Mouse (Mus musculus) gastrocnemius, postnatal 36 days (tissue): ENCODE results near the gene Mrps23. TPM values are rescaled to one million over a fixed set of nuclear protein-coding genes. Genes with fewer than 3 reads are reported as not detected.
"Not testable (repeated sequence)": the region's sequence is repeated elsewhere in the genome, so short reads cannot be mapped to it uniquely, and the experiment has no call there.

Experiments
- DNase-seq, 2 experiments: peaks; one replicate each; pipeline ENCODE4 v3.0.0; 2022
- intact Hi-C: fragments of 180-260 bp; cut with DNase I; formaldehyde crosslinking; loops from one replicate; pipeline ENCODE4 v1.15.1; 2025
- total RNA-seq, 2 experiments: library from RNA; stranded (reverse); gene quantifications; 2 replicates each; pipeline ENCODE4 v1.2.3; 2021

Mrps23 gene
- total RNA-seq, 2 experiments from 2014 or later, result 123 to 140 TPM

- DNase-seq, result no peak
- intact Hi-C loops, result no loop called here
These were observed 3.0 kb upstream of the Mrps23 start for GRCm38 (mm10) chr11:88201172-88201571.

- DNase-seq, result no peak
- intact Hi-C loops, result no loop called here
These were observed 2.1 kb upstream of the Mrps23 start for GRCm38 (mm10) chr11:88202077-88202476.

DNA sequence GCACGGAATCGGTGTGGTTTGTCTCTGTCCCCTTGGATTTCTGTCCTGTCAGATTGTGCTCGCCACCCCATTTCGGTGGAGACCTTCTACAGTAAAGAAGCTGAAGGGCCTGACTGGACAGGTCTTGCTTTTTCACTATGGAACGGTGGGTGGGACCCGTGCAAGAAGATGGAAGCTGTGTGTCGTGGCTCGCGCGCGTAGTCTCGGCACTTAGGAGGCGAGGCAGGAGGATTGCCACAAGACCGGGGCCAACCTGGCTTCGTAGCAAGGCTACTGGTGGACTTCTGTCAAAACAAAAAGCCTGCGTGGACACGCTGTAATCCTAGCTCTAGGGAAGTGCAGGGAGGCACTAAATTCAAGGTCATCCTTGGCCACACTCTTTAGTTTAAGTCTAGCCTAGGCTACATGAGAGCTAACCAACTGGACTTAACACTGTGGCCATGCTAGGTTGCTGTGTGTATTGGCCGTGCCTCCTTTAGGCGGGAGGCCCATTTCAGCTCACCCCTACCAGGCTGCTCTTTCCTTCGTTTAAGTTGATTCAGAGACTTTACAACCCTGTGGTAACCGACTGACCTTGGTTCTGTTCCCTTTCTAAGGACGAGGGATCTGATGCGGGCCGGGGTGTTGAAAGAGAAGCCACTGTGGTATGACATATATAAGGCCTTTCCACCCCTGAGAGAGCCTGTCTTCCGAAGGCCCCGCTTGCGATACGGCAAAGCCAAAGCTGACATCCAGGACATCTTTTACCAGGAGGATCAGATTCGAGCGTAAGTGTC is 593 bp downstream of the Mrps23 start:
- DNase-seq, result no peak
- intact Hi-C loops, result loop anchor here (5.0 kb wide), 1 partner anchor 222 kb away; no protein-coding TSS in a partner anchor

DNA sequence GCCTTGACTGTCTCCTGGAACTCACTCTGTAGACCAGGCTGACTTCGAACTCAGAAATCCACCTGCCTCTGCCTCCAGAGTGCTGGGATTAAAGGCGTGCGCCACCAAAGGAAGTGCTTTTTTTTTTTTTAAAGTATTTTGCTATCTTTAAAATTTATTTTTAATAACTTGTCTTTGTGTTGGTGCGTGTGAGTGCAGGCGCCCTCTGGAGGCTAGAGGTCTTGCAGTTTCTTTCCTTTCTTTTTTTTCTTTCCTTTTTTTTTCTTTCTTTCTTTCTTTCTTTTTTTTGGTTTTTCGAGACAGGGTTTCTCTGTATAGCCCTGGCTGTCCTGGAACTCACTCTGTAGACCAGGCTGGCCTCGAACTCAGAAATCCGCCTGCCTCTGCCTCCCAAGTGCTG is 2.4 kb downstream of the Mrps23 start:
- not testable (repeated sequence) for DNase-seq
- intact Hi-C loops, result loop anchor here (5.0 kb wide), 1 partner anchor 224 kb away; no protein-coding TSS in a partner anchor

GRCm38 (mm10) chr11:88207697-88208096 is 3.5 kb downstream of the Mrps23 start:
- intact Hi-C loops, result loop anchor here (5.0 kb wide), 1 partner anchor 225 kb away; no protein-coding TSS in a partner anchor
- no peak for DNase-seq

- DNase-seq, result no peak
- intact Hi-C loops, result no loop called here
These were observed 7.8 kb downstream of the Mrps23 start for GRCm38 (mm10) chr11:88211824-88212582.

DNA sequence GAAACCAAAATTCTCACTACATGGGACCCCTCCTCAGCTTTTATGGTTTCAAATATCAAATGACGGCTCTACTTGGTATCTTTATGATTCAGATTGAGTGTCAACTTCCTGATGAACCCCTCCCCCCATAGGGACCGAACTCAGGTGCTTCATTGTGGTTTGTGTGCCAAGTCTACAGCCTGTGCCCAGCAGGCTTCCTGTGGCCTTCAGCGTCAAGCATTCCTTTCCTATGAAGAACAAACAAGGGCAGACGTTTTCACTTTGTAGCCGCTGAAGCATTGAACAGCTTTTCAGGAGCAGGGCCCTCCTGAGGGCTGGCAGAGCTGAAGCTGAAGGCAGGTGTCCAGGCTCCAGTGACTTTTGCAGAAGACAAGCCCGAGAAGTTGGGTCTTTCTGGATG is 9.6 kb downstream of the Mrps23 start:
- no peak for DNase-seq
- intact Hi-C loops, result no loop called here

DNA sequence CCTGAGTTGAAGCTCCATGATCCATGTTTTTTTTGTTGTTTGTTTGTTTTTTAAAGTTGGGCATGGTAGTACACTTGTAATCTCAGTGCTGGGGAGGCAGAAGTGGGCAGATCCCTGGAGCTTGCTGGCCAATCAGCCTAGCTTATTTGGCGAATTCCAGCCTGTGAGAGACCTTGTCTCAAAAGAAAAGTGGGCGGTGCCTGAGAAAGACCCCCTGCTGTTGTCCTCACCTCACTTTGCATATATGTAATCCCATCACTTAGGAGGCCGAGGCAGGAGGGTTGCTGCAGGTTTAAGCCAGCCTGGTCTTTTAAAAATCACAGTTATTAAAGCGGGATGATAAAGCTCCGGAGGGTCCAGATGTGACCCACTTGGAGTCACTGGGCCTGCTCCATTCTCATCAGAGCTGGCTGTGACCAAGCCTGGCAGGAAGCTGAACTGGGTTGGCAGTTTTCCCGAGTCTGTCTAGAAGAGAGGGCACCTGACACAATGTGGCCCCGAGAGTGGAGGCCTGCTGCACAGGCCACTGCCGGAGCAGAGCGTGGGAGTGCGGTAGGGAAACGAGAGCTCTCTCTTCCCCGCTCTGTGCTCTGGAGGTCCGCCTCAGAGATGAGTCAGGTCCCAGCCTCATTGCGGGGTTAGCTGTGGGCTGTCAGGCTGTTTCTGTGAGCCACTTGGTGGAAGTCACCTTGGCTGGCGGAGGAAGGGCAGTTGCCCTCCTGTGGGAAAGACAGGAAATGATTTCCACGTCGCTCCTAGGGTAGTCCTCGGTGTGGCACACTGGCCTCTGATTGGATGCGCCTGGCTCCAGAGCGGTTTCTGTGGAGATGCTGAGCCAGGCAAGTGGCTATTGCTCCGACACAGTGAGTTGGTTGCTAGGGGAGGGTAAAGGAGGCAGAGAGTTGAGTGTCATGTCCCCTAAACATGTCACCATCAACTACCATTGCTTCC is 11.0 kb downstream of the Mrps23 start:
- intact Hi-C loops, result loop anchor here (5.0 kb wide), 1 partner anchor 67 kb away; no protein-coding TSS in a partner anchor
- DNase-seq, result no peak

DNA sequence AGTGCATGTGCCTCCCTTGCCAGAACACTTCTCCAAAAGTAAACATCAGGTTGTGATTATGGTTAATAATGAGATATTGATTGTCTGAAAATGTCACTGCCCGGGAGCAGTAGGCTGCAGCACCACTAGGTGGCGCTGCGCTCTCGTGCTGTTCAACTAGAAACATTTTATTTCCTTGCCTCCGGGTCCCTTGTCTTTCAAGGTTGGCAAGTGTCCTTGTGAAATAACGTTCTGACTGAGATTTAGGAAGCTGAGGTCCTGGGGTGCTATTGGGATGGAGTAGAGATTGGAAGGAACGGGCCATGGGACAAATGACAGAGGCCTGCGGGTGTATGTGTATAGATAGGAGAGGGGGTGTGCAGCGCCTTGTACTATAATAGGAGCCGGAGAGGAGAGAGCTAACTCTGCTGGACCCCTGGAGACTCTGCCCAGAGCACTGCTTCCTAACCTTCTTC is 12.1 kb downstream of the Mrps23 start:
- intact Hi-C loops, result loop anchor here (2.0 to 5.0 kb wide), 2 partner anchors 66 to 607 kb away; no protein-coding TSS in a partner anchor
- peak; percentile 35 to 59 for DNase-seq

GRCm38 (mm10) chr11:88218155-88218554 is 14.0 kb downstream of the Mrps23 start:
- intact Hi-C loops, result loop anchor here (5.0 kb wide), 1 partner anchor 64 kb away; no protein-coding TSS in a partner anchor
- no peak for DNase-seq

- no peak for DNase-seq
- intact Hi-C loops, result loop anchor here (5.0 kb wide), 1 partner anchor 64 kb away; no protein-coding TSS in a partner anchor
These were observed 14.4 kb downstream of the Mrps23 start for GRCm38 (mm10) chr11:88218586-88218985.

- intact Hi-C loops, result loop anchor here (10.0 kb wide), 1 partner anchor 503 kb away; no protein-coding TSS in a partner anchor
These were observed 17.8 kb downstream of the Mrps23 start for GRCm38 (mm10) chr11:88221929-88222475.

GRCm38 (mm10) chr11:88227001-88227957 is 23.1 kb downstream of the Mrps23 start:
- intact Hi-C loops, result loop anchor here (10.0 kb wide), 1 partner anchor 498 kb away; no protein-coding TSS in a partner anchor
- DNase-seq, result no peak

More at GRCm38 (mm10) chr11:88221929-88222475, 17.8 kb downstream of the Mrps23 start:
- DNase-seq, result no peak

DNA sequence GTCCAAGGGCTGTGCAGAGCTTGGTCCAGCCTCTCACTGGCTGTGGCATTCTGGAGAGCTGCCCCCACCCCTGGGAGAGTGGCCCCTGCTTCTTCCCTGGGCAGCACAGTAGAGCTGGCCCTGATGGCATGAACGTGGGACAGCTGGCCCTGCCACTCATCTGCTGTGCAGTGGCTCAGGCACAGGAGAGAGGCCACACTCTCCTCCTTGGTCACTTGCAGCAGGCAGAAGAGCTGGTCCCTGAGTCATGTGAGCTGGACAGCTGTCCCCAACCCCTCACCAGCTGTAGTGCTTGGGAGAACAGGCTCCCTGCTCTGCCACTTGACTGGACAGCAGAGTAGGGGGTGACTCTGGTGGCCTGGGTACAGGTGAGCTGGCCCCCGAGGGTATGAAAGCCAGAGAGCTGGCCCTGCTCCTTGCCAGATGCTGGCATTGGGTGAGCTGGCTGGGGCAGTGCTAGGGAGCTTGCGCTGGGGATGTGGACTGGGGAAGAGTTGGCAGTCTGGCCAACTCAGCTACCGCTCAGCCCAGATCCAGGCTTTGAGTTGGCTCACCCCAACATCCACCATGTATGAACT is 27.1 kb downstream of the Mrps23 start:
- intact Hi-C loops, result loop anchor here (10.0 kb wide), 1 partner anchor 323 kb away; no protein-coding TSS in a partner anchor
- peak; percentile 60 to 65 for DNase-seq

- DNase-seq, result no peak
- intact Hi-C loops, result loop anchor here (10.0 kb wide), 1 partner anchor 321 kb away; no protein-coding TSS in a partner anchor
These were observed 29.6 kb downstream of the Mrps23 start for GRCm38 (mm10) chr11:88233528-88234427.

- no peak for DNase-seq
- intact Hi-C loops, result loop anchor here (10.0 kb wide), 1 partner anchor 320 kb away; no protein-coding TSS in a partner anchor
These were observed 30.6 kb downstream of the Mrps23 start for GRCm38 (mm10) chr11:88234789-88235188.
